Mouse (Mus musculus) forebrain, embryonic 16.5 days (tissue): ENCODE data around the gene Sh3pxd2b. TPM values are rescaled to one million over a fixed set of nuclear protein-coding genes. Genes with fewer than 3 reads are reported as not detected.

ENCODE experiments used
- ATAC-seq: fragments of 200-750 bp; cut with Nextera tagmentation; 2 replicates; pipeline ENCODE4 v1.8.0; 2017; ENCODE audit warnings: mild to moderate bottlenecking, moderate library complexity
- H3K27ac ChIP-seq: fragments of 300-500 bp; sonication (generic); 2 replicates; pipeline ENCODE4 v1.5.1; 2014; ENCODE audit warnings: low read length, control low read depth
- H3K27me3 ChIP-seq: fragments of 300-500 bp; sonication (generic); replicated peaks from 2 replicates; pipeline ENCODE4 v1.6.1; 2014; ENCODE audit warnings: low read length; ENCODE audit not compliant: control insufficient read depth, insufficient read depth
- H3K36me3 ChIP-seq: fragments of 300-500 bp; sonication (generic); 2 replicates; pipeline ENCODE4 v1.6.1; 2014; ENCODE audit not compliant: control insufficient read depth, insufficient read depth
- H3K4me1 ChIP-seq: fragments of 300-500 bp; sonication (generic); replicated peaks from 2 replicates; pipeline ENCODE4 v1.6.1; 2014; ENCODE audit warnings: low read length; ENCODE audit not compliant: control insufficient read depth, insufficient read depth
- H3K4me2 ChIP-seq: fragments of 300-500 bp; sonication (generic); 2 replicates; pipeline ENCODE4 v1.6.1; 2014; ENCODE audit warnings: mild to moderate bottlenecking, low read length, control low read depth
- H3K4me3 ChIP-seq: fragments of 300-500 bp; sonication (generic); replicated peaks from 2 replicates; pipeline ENCODE4 v1.5.1; 2014; ENCODE audit warnings: mild to moderate bottlenecking, low read length, control low read depth
- H3K9ac ChIP-seq: fragments of 300-500 bp; sonication (generic); replicated peaks from 2 replicates; pipeline ENCODE4 v1.6.1; 2014; ENCODE audit warnings: low read depth, low read length, control low read depth
- H3K9me3 ChIP-seq: fragments of 300-500 bp; sonication (generic); 2 replicates; pipeline ENCODE4 v1.6.1; 2016; ENCODE audit warnings: low read length; ENCODE audit not compliant: control insufficient read depth
- WGBS: fragments of 180-500 bp; shearing (Covaris S2); extraction: QIAGEN DNeasy Blood & Tissue Kit; methylation state at CpG from one replicate; pipeline ENCODE4 v1.1.7; 2014; 5-methylcytosine and 5-hydroxymethylcytosine counted together
- polyA plus RNA-seq: library from polyadenylated mRNA; unstranded; fragments of >200 nt; fragmentation: Nextera tagmentation; extraction: Ambion mirVana; gene quantifications from 2 replicates; pipeline ENCODE4 v1.2.1, GENCODE M21; 2015

The Sh3pxd2b gene
- polyA plus RNA-seq, 1 experiment from 2014 or later = 22.4 TPM

DNA sequence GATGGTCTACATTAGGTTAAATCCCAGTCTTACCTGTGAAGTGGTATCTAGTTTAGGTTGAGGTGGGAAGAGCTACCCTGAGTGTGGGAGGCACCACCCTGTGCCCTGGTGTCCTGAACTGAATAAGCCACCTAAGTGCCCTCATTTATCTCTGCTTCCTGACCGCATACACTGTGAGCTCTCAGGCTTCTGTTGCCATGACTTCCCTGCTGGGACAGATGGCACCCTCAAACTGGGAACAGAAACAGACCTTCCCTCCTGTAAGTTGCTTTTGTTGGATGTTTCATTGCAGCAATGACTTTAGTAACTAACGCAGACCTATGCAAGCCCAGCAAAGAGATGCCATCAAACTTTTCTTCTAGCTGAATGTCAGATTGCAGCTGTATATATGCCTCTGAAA is 14.4 kb upstream of the Sh3pxd2b start:
- WGBS = 67% methylated on average over 2 of the region's 2 CpGs
- Histone ChIP-seq H3K9me3 (peaks cover 7% of the 10 kb centered on the region; the same call in 1 of the 2 replicates), H3K27ac (no peak overlapping the region), H3K9ac (no peak overlapping the region), H3K4me3 (no peak overlapping the region), H3K27me3 (no peaks in the 10 kb centered on the region), H3K4me2 (no peak overlapping the region), H3K36me3 (no peaks in the 10 kb centered on the region), H3K4me1 (peaks cover 9% of the 10 kb centered on the region)
- no peak for ATAC-seq

- Histone ChIP-seq H3K27ac (no peak overlapping the region), H3K9ac (no peak overlapping the region), H3K4me1 (peaks cover 3% of the 10 kb centered on the region; the same call in 1 of the 2 replicates), H3K4me3 (no peak overlapping the region), H3K9me3 (peaks cover 7% of the 10 kb centered on the region; the same call in 1 of the 2 replicates), H3K4me2 (no peak overlapping the region), H3K36me3 (no peaks in the 10 kb centered on the region), H3K27me3 (no peaks in the 10 kb centered on the region)
- no peak for ATAC-seq
- 85% methylated on average over 6 of the region's 6 CpGs for WGBS
These were observed 11.1 kb upstream of the Sh3pxd2b start for GRCm38 (mm10) chr11:32336435-32336907.

DNA sequence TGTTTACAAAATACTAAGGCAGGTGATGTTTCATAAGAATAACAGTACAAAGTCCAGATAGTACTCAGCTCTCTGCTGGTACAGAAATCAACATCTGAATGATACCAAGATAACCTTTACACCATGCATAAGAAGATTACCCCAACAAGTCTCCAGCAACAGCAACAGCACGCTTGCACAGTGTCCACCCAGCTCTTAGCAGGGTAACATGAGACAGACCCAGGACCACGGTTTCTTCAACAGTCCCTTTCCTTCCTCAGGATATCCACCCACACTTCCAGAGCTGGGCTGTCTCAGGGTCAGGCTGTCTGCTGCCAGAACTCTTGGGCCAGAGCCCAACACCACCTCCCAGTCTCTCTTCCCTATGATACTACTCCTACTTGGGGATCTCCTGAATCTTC is 8.5 kb upstream of the Sh3pxd2b start:
- Histone ChIP-seq H3K4me2 (no peak overlapping the region), H3K36me3 (no peaks in the 10 kb centered on the region), H3K27me3 (no peaks in the 10 kb centered on the region), H3K9me3 (peaks cover 7% of the 10 kb centered on the region; the same call in 1 of the 2 replicates), H3K4me1 (no peaks in the 10 kb centered on the region), H3K27ac (no peak overlapping the region), H3K9ac (no peak overlapping the region), H3K4me3 (no peak overlapping the region)
- WGBS = 74% methylated on average over 2 of the region's 2 CpGs
- ATAC-seq = no peak

- Histone ChIP-seq H3K9ac (no peak overlapping the region), H3K9me3 (peaks cover 7% of the 10 kb centered on the region; the same call in 1 of the 2 replicates), H3K4me2 (no peak overlapping the region), H3K36me3 (no peaks in the 10 kb centered on the region), H3K27me3 (no peaks in the 10 kb centered on the region), H3K27ac (no peak overlapping the region), H3K4me3 (no peak overlapping the region), H3K4me1 (no peaks in the 10 kb centered on the region)
- 51% methylated on average over 17 of the region's 17 CpGs for WGBS
- ATAC-seq = peak; percentile 58
These were observed 6.8 kb upstream of the Sh3pxd2b start for GRCm38 (mm10) chr11:32340476-32341473.

DNA sequence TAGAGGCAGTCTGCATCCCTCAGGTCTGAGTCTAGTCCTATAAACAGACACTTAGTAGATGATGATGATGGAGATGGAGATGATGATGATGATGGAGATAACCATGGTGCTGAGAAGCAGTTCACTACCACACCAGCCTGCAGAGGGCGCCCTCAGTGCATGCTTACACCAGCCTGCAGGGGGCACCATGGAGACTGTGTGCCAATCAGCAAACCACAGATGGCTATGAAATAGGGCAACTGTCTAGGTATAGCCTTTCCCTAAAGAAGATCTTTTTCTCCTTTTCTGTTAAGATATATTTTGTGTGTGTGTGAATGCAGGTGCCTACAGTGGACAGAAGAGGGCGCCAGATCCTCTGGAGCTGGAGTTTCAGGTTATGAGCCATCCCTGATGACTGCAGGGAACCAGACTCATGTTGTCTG is 4.8 kb upstream of the Sh3pxd2b start:
- Histone ChIP-seq H3K27me3 (no peaks in the 10 kb centered on the region), H3K36me3 (no peaks in the 10 kb centered on the region), H3K27ac (no peak overlapping the region), H3K4me1 (peaks cover 7% of the 10 kb centered on the region), H3K9ac (no peak overlapping the region), H3K4me2 (no peak overlapping the region), H3K9me3 (no peaks in the 10 kb centered on the region), H3K4me3 (no peak overlapping the region)
- WGBS = 14% methylated on average over 2 of the region's 2 CpGs
- no peak for ATAC-seq

DNA sequence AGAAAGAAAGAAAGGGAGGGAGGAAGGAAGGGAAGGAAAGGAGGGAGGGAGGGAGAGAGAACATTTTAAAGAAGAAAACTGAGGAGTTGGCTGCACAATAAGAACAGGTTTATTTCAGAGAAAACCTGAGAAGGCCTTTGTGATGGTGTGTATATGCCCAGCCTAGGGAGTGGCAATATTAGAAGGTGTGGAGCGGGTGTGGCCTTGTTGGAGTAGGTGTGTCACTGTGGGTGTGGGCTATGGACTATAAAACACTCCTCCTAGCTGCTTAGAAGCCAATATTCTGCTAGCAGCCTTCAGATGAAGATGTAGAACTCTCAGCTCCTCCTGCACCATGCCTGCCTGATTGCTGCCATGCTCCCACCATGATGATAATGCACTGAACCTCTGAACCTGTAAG is 4.3 kb upstream of the Sh3pxd2b start:
- Histone ChIP-seq H3K9ac (no peak overlapping the region), H3K4me3 (no peak overlapping the region), H3K36me3 (no peaks in the 10 kb centered on the region), H3K4me1 (peaks cover 10% of the 10 kb centered on the region), H3K27me3 (no peaks in the 10 kb centered on the region), H3K9me3 (no peaks in the 10 kb centered on the region), H3K4me2 (no peak overlapping the region), H3K27ac (no peak overlapping the region)
- 88% methylated on average over 1 of the region's 1 CpGs for WGBS
- ATAC-seq = no peak

DNA sequence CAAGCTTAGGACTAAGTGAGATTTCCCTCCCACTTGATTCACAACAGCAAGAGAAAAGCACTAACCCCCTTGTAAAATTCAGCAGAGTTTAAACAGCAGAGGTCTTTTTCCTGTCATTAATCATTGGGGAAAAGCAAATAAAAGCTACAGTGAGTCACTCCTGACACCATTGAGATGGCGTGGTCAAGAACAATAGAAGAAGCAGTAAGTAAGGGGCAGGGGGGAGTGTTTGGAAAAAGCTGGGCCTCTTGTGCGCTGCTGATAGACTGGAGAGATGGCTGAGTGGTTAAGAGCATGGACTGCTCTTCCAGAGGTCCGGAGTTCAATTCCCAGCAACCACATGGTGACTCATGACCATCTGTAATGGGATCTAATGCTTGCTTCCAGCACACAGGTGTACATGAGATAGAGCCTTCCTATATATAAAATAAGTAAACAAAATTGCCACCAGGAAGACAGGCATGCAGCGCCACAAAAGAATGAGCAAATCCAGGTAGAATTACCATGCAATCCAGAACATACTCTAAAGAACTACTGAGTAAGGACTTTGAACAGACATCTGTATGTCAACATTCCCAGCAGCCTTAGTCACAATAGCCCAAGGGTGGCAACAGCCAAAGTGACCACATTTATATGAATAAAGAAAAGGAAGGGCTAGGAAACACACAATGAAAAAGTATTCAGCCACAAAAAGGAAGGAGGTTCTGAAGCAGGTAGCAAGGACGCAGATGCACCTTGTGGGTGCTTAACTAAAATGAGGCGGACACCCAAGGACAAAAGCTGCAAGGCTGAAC is 1.9 kb upstream of the Sh3pxd2b start:
- no peaks in the 10 kb centered on the region for H3K27me3 ChIP-seq

GRCm38 (mm10) chr11:32347264-32347606 is 385 bp upstream of the Sh3pxd2b start:
- ATAC-seq = peak; percentile 27; the same call in 1 of the 2 replicates
- WGBS = 3% methylated on average over 10 of the region's 10 CpGs

More for the DNA sequence above, 1.9 kb upstream of the Sh3pxd2b start:
- 73% methylated on average over 6 of the region's 6 CpGs for WGBS
- H3K27ac ChIP-seq = no peak overlapping the region
- H3K9me3 ChIP-seq = no peaks in the 10 kb centered on the region
- no peak for ATAC-seq
- no peaks in the 10 kb centered on the region for H3K36me3 ChIP-seq
- no peak overlapping the region for H3K4me2 ChIP-seq
- H3K9ac ChIP-seq = no peak overlapping the region
- H3K4me3 ChIP-seq = no peak overlapping the region
- peaks cover 25% of the 10 kb centered on the region for H3K4me1 ChIP-seq

More at GRCm38 (mm10) chr11:32347264-32347606, 385 bp upstream of the Sh3pxd2b start:
- Histone ChIP-seq H3K4me1 (peaks cover 25% of the 10 kb centered on the region), H3K9ac (peak overlapping the region; percentile 91), H3K36me3 (0 out of 2 replicates have a peak, but pooled peaks cover 4% of the 10 kb centered on the region), H3K4me3 (peak overlapping the region; percentile 81), H3K9me3 (no peaks in the 10 kb centered on the region), H3K4me2 (peak overlapping the region; percentile 71), H3K27me3 (no peaks in the 10 kb centered on the region), H3K27ac (peak overlapping the region; percentile 46)
